Mouse (Mus musculus) heart, postnatal 0 days (tissue): ENCODE data around the gene Nkx6-1. TPM values are rescaled to one million over a fixed set of nuclear protein-coding genes. Genes with fewer than 3 reads are reported as not detected.
A peak's percentile ranks its signal among the peaks of the same experiment; 100 is the strongest.

Experiments
- ATAC-seq: fragments of 200-750 bp; cut with Nextera tagmentation; 2 replicates; pipeline ENCODE4 v1.8.0; 2017; ENCODE audit warnings: low read depth, moderate number of reproducible peaks, moderate library complexity; ENCODE audit not compliant: insufficient read depth
- DNase-seq: peaks from one replicate; pipeline ENCODE4 v3.0.0-alpha.2; 2016; ENCODE audit warnings: low spot score
- H3K27ac ChIP-seq: fragments of 300-500 bp; sonication (generic); 2 replicates; pipeline ENCODE4 v1.5.1; 2014; ENCODE audit warnings: low read depth, mild to moderate bottlenecking
- H3K27me3 ChIP-seq: fragments of 300-500 bp; sonication (generic); 2 replicates; pipeline ENCODE4 v1.6.1; 2014; ENCODE audit warnings: low read length, mixed read lengths; ENCODE audit not compliant: control insufficient read depth, insufficient read depth
- H3K36me3 ChIP-seq: fragments of 300-500 bp; sonication (generic); replicated peaks from 2 replicates; pipeline ENCODE4 v1.6.1; 2014; ENCODE audit warnings: low read length, mixed read lengths; ENCODE audit not compliant: control insufficient read depth, insufficient read depth
- H3K4me1 ChIP-seq: fragments of 300-500 bp; sonication (generic); 2 replicates; pipeline ENCODE4 v1.6.1; 2014; ENCODE audit warnings: antibody characterized with exemption; ENCODE audit not compliant: control insufficient read depth, insufficient read depth
- H3K4me2 ChIP-seq: fragments of 300-500 bp; sonication (generic); 2 replicates; pipeline ENCODE4 v1.6.1; 2014; ENCODE audit warnings: low read depth, mild to moderate bottlenecking, low read length, moderate library complexity
- H3K4me3 ChIP-seq: fragments of 300-500 bp; sonication (generic); 2 replicates; pipeline ENCODE4 v1.5.1; 2014; ENCODE audit warnings: low read depth, low read length
- H3K9ac ChIP-seq: fragments of 300-500 bp; sonication (generic); replicated peaks from 2 replicates; pipeline ENCODE4 v1.6.1; 2014; ENCODE audit warnings: low read depth, low read length, mixed read lengths
- H3K9me3 ChIP-seq: fragments of 300-500 bp; sonication (generic); replicated peaks from 2 replicates; pipeline ENCODE4 v1.6.1; 2016; ENCODE audit warnings: low read length; ENCODE audit not compliant: control insufficient read depth
- CTCF ChIP-seq: IDR thresholded peaks from 2 replicates; pipeline ENCODE4 v1.5.1; 2016; ENCODE audit warnings: antibody characterized with exemption, control low read depth, low read depth
- EP300 ChIP-seq: IDR thresholded peaks from 2 replicates; pipeline ENCODE4 v1.6.1; 2016; ENCODE audit warnings: antibody characterized with exemption, low read depth
- WGBS: fragments of 180-500 bp; shearing (Covaris S2); extraction: QIAGEN DNeasy Blood & Tissue Kit; methylation state at CpG from one replicate; pipeline ENCODE4 v1.1.7; 2014; 5-methylcytosine and 5-hydroxymethylcytosine counted together
- polyA plus RNA-seq: library from polyadenylated mRNA; unstranded; fragments of >200 nt; fragmentation: Nextera tagmentation; extraction: Ambion mirVana; gene quantifications from 2 replicates; pipeline ENCODE4 v1.2.1, GENCODE M21; 2015
- total RNA-seq: library from RNA; depleted of rRNA; stranded (reverse); fragments of >200 nt; gene quantifications from 2 replicates; pipeline ENCODE4 v1.2.3, GENCODE M21; 2014; ENCODE audit warnings: low replicate concordance

The Nkx6-1 gene
- total and polyA plus RNA-seq, 2 experiments from 2014 or later: not detected

- Histone ChIP-seq H3K4me2 (no peak overlapping the region), H3K9ac (no peak overlapping the region), H3K27ac (no peak overlapping the region), H3K4me3 (no peak overlapping the region), H3K27me3 (peaks cover 99% of the 10 kb centered on the region), H3K9me3 (no peaks in the 10 kb centered on the region), H3K36me3 (no peaks in the 10 kb centered on the region), H3K4me1 (peaks cover under 1% of the 10 kb centered on the region; the same call in 1 of the 2 replicates)
- no peak for TF ChIP-seq CTCF
- TF ChIP-seq EP300: no peak
- WGBS: 5% methylated on average over 21 of the region's 21 CpGs
- DNase-seq (no peak), ATAC-seq (no peak)
Observed at GRCm38 (mm10) chr5:101658188-101658983, 6.4 kb downstream of the Nkx6-1 start.

- no peak for TF ChIP-seq EP300
- no peak for TF ChIP-seq CTCF
- no peak overlapping the region for H3K9ac ChIP-seq
- H3K9me3 ChIP-seq: no peaks in the 10 kb centered on the region
- no peak for ATAC-seq
- H3K27me3 ChIP-seq: peaks cover 98% of the 10 kb centered on the region
- WGBS: 3% methylated on average over 10 of the region's 10 CpGs
- no peak for DNase-seq
- no peaks in the 10 kb centered on the region for H3K36me3 ChIP-seq
- no peak overlapping the region for H3K4me2 ChIP-seq
- no peak overlapping the region for H3K4me3 ChIP-seq
- H3K27ac ChIP-seq: no peak overlapping the region
- no peaks in the 10 kb centered on the region for H3K4me1 ChIP-seq
Observed at GRCm38 (mm10) chr5:101657698-101658097, 7.1 kb downstream of the Nkx6-1 start.

- no peaks in the 10 kb centered on the region for H3K4me1 ChIP-seq
- H3K4me2 ChIP-seq: no peak overlapping the region
- DNase-seq: no peak
- H3K9ac ChIP-seq: no peak overlapping the region
- TF ChIP-seq EP300 (no peak), CTCF (no peak)
- peaks cover 5% of the 10 kb centered on the region; the same call in 1 of the 2 replicates for H3K9me3 ChIP-seq
- H3K4me3 ChIP-seq: no peak overlapping the region
- H3K36me3 ChIP-seq: no peaks in the 10 kb centered on the region
- no peak overlapping the region for H3K27ac ChIP-seq
- WGBS: 15% methylated on average over 3 of the region's 3 CpGs
- ATAC-seq: no peak
- H3K27me3 ChIP-seq: peaks cover 84% of the 10 kb centered on the region
Observed at GRCm38 (mm10) chr5:101656107-101656506, 8.7 kb downstream of the Nkx6-1 start.

GRCm38 (mm10) chr5:101655418-101655817 lies 9.4 kb downstream of the Nkx6-1 start:
- no peak for TF ChIP-seq EP300
- no peak for TF ChIP-seq CTCF
- Histone ChIP-seq H3K9me3 (peaks cover 5% of the 10 kb centered on the region; the same call in 1 of the 2 replicates), H3K4me2 (no peak overlapping the region), H3K4me1 (no peaks in the 10 kb centered on the region), H3K27ac (no peak overlapping the region), H3K36me3 (no peaks in the 10 kb centered on the region), H3K4me3 (no peak overlapping the region), H3K9ac (no peak overlapping the region), H3K27me3 (peaks cover 82% of the 10 kb centered on the region)
- DNase-seq (no peak), ATAC-seq (no peak)
- WGBS: 51% methylated on average over 7 of the region's 7 CpGs

GRCm38 (mm10) chr5:101647726-101648686 lies 16.8 kb downstream of the Nkx6-1 start:
- H3K4me3 ChIP-seq: no peak overlapping the region
- TF ChIP-seq CTCF (peak; percentile 18), EP300 (no peak)
- no peak overlapping the region for H3K27ac ChIP-seq

More at GRCm38 (mm10) chr5:101647726-101648686, 16.8 kb downstream of the Nkx6-1 start:
- Histone ChIP-seq H3K36me3 (no peaks in the 10 kb centered on the region), H3K4me1 (no peaks in the 10 kb centered on the region), H3K9me3 (peaks cover 5% of the 10 kb centered on the region; the same call in 1 of the 2 replicates), H3K4me2 (no peak overlapping the region), H3K27me3 (peaks cover 68% of the 10 kb centered on the region), H3K9ac (no peak overlapping the region)
- 5% methylated on average over 53 of the region's 53 CpGs for WGBS
- no peak for DNase-seq
- no peak for ATAC-seq
